Mouse (Mus musculus) kidney, postnatal 10 days (tissue): ENCODE results near the gene Tpcn2.

Experiments
- DNase-seq: peaks from one replicate; pipeline ENCODE4 v3.0.0; 2021; ENCODE audit warnings: mixed read lengths

The Tpcn2 gene

GRCm38 (mm10) chr7:145146252-145146930 is 137.4 kb downstream of the Tpcn2 start:
- no peak for DNase-seq

DNA sequence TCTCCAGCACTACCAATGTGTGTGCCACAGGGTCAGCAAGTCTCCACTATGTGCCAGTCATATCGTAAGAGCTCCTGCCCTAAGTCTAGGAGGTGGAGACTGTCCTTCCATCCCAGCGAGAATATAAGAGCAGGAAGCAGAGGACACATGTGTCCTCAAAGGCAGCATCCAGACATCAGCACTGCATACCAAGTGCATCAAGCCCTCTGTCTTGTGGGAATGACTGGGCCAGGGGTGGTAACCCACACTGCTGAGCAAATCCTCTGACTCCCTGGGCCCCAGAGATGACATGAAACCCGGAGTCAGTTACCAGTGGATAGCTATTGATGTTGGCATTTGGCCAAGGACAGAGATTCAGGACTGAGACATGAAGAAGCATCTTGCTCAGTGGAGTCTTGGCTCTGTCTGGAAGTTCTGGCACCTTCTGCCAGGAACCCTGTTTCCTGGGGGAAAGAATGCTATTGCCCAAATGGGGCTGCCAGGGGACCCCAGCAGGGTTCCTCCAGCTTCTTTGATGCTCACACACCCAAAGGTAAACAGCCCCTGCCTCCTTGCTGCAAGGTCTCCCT is 140.2 kb downstream of the Tpcn2 start:
- DNase-seq = no peak

DNA sequence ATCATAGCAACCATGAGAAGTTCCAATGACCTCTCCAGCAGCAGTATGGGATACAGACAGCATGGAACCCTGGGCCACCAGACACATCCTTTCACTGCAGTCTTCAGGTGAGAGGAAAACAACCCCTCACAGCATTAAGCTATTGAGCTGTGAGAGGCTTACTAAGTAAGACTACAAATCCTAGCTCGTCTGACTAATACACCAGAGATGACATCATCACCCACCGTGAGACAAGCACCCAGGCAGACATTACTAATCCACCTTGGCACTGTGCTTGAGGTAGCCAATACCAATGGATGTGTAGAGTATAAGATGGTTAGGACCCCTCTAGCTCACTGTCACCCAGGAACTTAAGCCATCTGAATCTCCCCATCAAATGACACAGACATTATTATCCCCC is 143.2 kb downstream of the Tpcn2 start:
- no peak for DNase-seq

- no peak for DNase-seq
These were observed 144.2 kb downstream of the Tpcn2 start for GRCm38 (mm10) chr7:145139576-145139975.

- no peak for DNase-seq
These were observed 144.7 kb downstream of the Tpcn2 start for GRCm38 (mm10) chr7:145139100-145139499.

DNA sequence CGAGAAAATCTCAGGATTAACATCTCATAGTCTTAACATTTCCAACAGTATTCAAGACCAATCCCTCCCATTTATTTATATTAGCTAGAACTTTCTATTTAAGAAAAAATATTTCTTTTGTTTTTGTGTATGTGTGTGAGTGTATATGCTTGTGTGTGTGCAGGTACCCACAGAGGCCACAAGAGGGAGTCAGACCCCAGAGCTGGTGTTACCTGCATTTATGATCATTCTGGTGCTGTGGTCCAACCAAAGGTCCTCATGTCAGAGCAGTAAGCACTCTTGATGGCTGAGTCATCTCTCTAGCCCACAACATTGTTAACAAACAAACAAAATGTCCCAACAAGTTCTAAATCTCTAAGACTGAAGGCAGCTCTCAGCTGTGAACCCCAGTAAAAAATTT is 145.9 kb downstream of the Tpcn2 start:
- DNase-seq = no peak

- DNase-seq = no peak
These were observed 147.0 kb downstream of the Tpcn2 start for GRCm38 (mm10) chr7:145136831-145137230.
